In the genomic region with DNA sequence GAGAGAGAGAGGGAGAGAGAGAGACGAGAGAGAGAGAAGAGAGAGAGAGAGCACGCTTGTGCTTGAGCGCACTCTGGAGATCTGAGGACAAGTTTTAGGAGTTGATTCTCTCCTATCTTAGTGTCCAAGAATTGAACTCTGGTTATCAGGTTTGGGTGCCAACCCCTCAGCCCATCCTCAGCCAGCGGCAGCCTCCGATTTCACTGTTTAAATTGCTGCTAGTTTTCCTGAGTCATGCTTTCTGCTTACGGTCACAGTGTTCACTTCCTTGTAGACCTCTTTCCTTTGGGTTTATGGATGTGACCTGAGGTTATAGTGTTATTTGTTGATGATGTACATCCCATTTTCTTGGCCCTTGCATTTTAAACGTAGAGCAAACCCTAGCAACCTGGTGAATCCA, we compare ENCODE assay signal across 8 mouse cellular contexts. TPM values are rescaled to one million over a fixed set of nuclear protein-coding genes. Genes with fewer than 3 reads are reported as not detected.
DNase-seq lines count a peak whose midpoint lies in the region; ATAC-seq lines count a peak whose summit lies in the region.

No protein-coding gene starts in this region.

- WGBS in midbrain, embryonic 10.5 days, result 80% methylated on average over 7 of the region's 7 CpGs
- 84% methylated on average over 7 of the region's 7 CpGs for WGBS in midbrain, embryonic 11.5 days
- 77% methylated on average over 7 of the region's 7 CpGs for WGBS in embryonic facial prominence, embryonic 13.5 days
- 86% methylated on average over 7 of the region's 7 CpGs for WGBS in limb, embryonic 13.5 days
- WGBS in neural tube, embryonic 15.5 days, result 83% methylated on average over 7 of the region's 7 CpGs

- no peak overlapping the region for H3K27ac ChIP-seq in midbrain, embryonic 10.5 days (replicated peaks)
- H3K27ac ChIP-seq in midbrain, embryonic 11.5 days (ENCODE audit: low read depth, low read length), result no peak overlapping the region
- no peak overlapping the region for H3K27ac ChIP-seq in embryonic facial prominence, embryonic 13.5 days
- no peak overlapping the region for H3K27ac ChIP-seq in limb, embryonic 13.5 days
- H3K27ac ChIP-seq in neural tube, embryonic 15.5 days (replicated peaks), result no peak overlapping the region

- H3K4me3 ChIP-seq in midbrain, embryonic 10.5 days, result peak overlapping the region; percentile 97
- H3K4me3 ChIP-seq in midbrain, embryonic 11.5 days (ENCODE audit: low read depth, low read length), result no peak overlapping the region
- 0 out of 2 replicates have a peak overlapping the region, but pooled peaks have one; percentile 12 for H3K4me3 ChIP-seq in embryonic facial prominence, embryonic 13.5 days
- peak overlapping the region; percentile 21; the same call in 1 of the 2 replicates for H3K4me3 ChIP-seq in limb, embryonic 13.5 days
- H3K4me3 ChIP-seq in neural tube, embryonic 15.5 days (replicated peaks), result no peak overlapping the region

- ATAC-seq in midbrain, embryonic 11.5 days (ENCODE audit: low FRiP score), result no peak
- ATAC-seq in embryonic facial prominence, embryonic 13.5 days (ENCODE audit: insufficient number of reproducible peaks, insufficient read depth, low FRiP score, low TSS enrichment, low read depth), result no peak
- ATAC-seq in limb, embryonic 13.5 days (ENCODE audit: low FRiP score, low read depth), result no peak
- ATAC-seq in neural tube, embryonic 15.5 days (ENCODE audit: low FRiP score), result no peak

- H3K4me1 ChIP-seq in midbrain, embryonic 10.5 days, result peaks cover 38% of the 10 kb centered on the region
- peaks cover 16% of the 10 kb centered on the region for H3K4me1 ChIP-seq in midbrain, embryonic 11.5 days (ENCODE audit: control insufficient read depth, insufficient read depth, low read length)
- H3K4me1 ChIP-seq in embryonic facial prominence, embryonic 13.5 days, result peaks cover 30% of the 10 kb centered on the region
- peaks cover 20% of the 10 kb centered on the region for H3K4me1 ChIP-seq in limb, embryonic 13.5 days
- H3K4me1 ChIP-seq in neural tube, embryonic 15.5 days, result peaks cover 45% of the 10 kb centered on the region

- H3K4me2 ChIP-seq in midbrain, embryonic 11.5 days, result no peak overlapping the region
- H3K4me2 ChIP-seq in embryonic facial prominence, embryonic 13.5 days, result peak overlapping the region; percentile 91
- H3K4me2 ChIP-seq in limb, embryonic 13.5 days (replicated peaks), result peak overlapping the region; percentile 96
- peak overlapping the region; percentile 82 for H3K4me2 ChIP-seq in neural tube, embryonic 15.5 days

- no peaks in the 10 kb centered on the region for H3K9me3 ChIP-seq in midbrain, embryonic 10.5 days (replicated peaks)
- H3K9me3 ChIP-seq in midbrain, embryonic 11.5 days (ENCODE audit: control insufficient read depth, low read length), result no peaks in the 10 kb centered on the region
- H3K9me3 ChIP-seq in embryonic facial prominence, embryonic 13.5 days, result no peaks in the 10 kb centered on the region
- H3K9me3 ChIP-seq in limb, embryonic 13.5 days, result no peaks in the 10 kb centered on the region
- H3K9me3 ChIP-seq in neural tube, embryonic 15.5 days (replicated peaks), result no peaks in the 10 kb centered on the region

- peaks cover 9% of the 10 kb centered on the region for H3K36me3 ChIP-seq in midbrain, embryonic 10.5 days
- H3K36me3 ChIP-seq in midbrain, embryonic 11.5 days (ENCODE audit: control insufficient read depth, insufficient read depth, low read length), result no peaks in the 10 kb centered on the region
- H3K36me3 ChIP-seq in embryonic facial prominence, embryonic 13.5 days, result peaks cover 14% of the 10 kb centered on the region
- H3K36me3 ChIP-seq in limb, embryonic 13.5 days, result peaks cover 10% of the 10 kb centered on the region
- peaks cover 4% of the 10 kb centered on the region; the same call in 1 of the 2 replicates for H3K36me3 ChIP-seq in neural tube, embryonic 15.5 days

- no peak overlapping the region for H3K9ac ChIP-seq in midbrain, embryonic 11.5 days (ENCODE audit: low read length)
- peak overlapping the region; percentile 44 for H3K9ac ChIP-seq in embryonic facial prominence, embryonic 13.5 days
- no peak overlapping the region for H3K9ac ChIP-seq in limb, embryonic 13.5 days
- peak overlapping the region; percentile 26; the same call in 1 of the 2 replicates for H3K9ac ChIP-seq in neural tube, embryonic 15.5 days (replicated peaks)

- no peak for DNase-seq in midbrain, embryonic 10.5 days (ENCODE audit: low spot score)
- DNase-seq in midbrain, embryonic 11.5 days (ENCODE audit: low spot score, missing footprints), result no peak
- DNase-seq in urinary bladder, postnatal 36 days (ENCODE audit: low spot score in 2 of 2), result no peak
- DNase-seq in spleen, postnatal 10 days (ENCODE audit: low spot score in 2 of 2), result no peak
- no peak for DNase-seq in right cerebral cortex, postnatal 4 days

- H3K27me3 ChIP-seq in midbrain, embryonic 10.5 days (ENCODE audit: low read depth, poor library complexity, severe bottlenecking), result no peaks in the 10 kb centered on the region
- H3K27me3 ChIP-seq in midbrain, embryonic 11.5 days (ENCODE audit: control insufficient read depth, insufficient read depth, low read length), result no peaks in the 10 kb centered on the region
- H3K27me3 ChIP-seq in embryonic facial prominence, embryonic 13.5 days, result no peaks in the 10 kb centered on the region
- no peaks in the 10 kb centered on the region for H3K27me3 ChIP-seq in limb, embryonic 13.5 days
- no peaks in the 10 kb centered on the region for H3K27me3 ChIP-seq in neural tube, embryonic 15.5 days (replicated peaks)

RNA-seq across cellular contexts. Expression of a gene that starts 29.8 kb away (rescaled TPM):
- polyA plus RNA-seq in midbrain, embryonic 10.5 days (2016; fragmentation: Nextera tagmentation; extraction: Ambion mirVana), result 51.8 and 54.8 TPM in 2 replicates
- 63.6 and 79.2 TPM in 2 replicates for polyA plus RNA-seq in midbrain, embryonic 11.5 days (2014; fragmentation: Nextera tagmentation; extraction: Ambion mirVana)
- polyA plus RNA-seq in embryonic facial prominence, embryonic 13.5 days (2015; fragmentation: Nextera tagmentation; extraction: Ambion mirVana), result 75.3 and 76.1 TPM in 2 replicates
- polyA plus RNA-seq in limb, embryonic 13.5 days (2015; fragmentation: Nextera tagmentation; extraction: Ambion mirVana), result 75.6 and 78.3 TPM in 2 replicates
- polyA plus RNA-seq in neural tube, embryonic 15.5 days (2015; fragmentation: Nextera tagmentation; extraction: Ambion mirVana), result 79.0 and 82.5 TPM in 2 replicates

RNA-seq across cellular contexts. Expression of a gene that starts 29.8 kb away (rescaled TPM):
- 32.3 and 38.5 TPM in 2 replicates for polyA plus RNA-seq in midbrain, embryonic 10.5 days (2016; fragmentation: Nextera tagmentation; extraction: Ambion mirVana)
- 18.1 and 18.8 TPM in 2 replicates for polyA plus RNA-seq in midbrain, embryonic 11.5 days (2014; fragmentation: Nextera tagmentation; extraction: Ambion mirVana)
- 29.1 and 29.4 TPM in 2 replicates for polyA plus RNA-seq in embryonic facial prominence, embryonic 13.5 days (2015; fragmentation: Nextera tagmentation; extraction: Ambion mirVana)
- 22.8 and 28.0 TPM in 2 replicates for polyA plus RNA-seq in limb, embryonic 13.5 days (2015; fragmentation: Nextera tagmentation; extraction: Ambion mirVana)
- polyA plus RNA-seq in neural tube, embryonic 15.5 days (2015; fragmentation: Nextera tagmentation; extraction: Ambion mirVana), result 41.2 and 43.9 TPM in 2 replicates

RNA-seq across cellular contexts. Expression of a gene that starts 29.9 kb away (rescaled TPM):
- polyA plus RNA-seq in midbrain, embryonic 10.5 days (2016; fragmentation: Nextera tagmentation; extraction: Ambion mirVana), result 144 and 166 TPM in 2 replicates
- 114 and 122 TPM in 2 replicates for polyA plus RNA-seq in midbrain, embryonic 11.5 days (2014; fragmentation: Nextera tagmentation; extraction: Ambion mirVana)
- 122 and 130 TPM in 2 replicates for polyA plus RNA-seq in embryonic facial prominence, embryonic 13.5 days (2015; fragmentation: Nextera tagmentation; extraction: Ambion mirVana)
- 118 and 119 TPM in 2 replicates for polyA plus RNA-seq in limb, embryonic 13.5 days (2015; fragmentation: Nextera tagmentation; extraction: Ambion mirVana)
- polyA plus RNA-seq in neural tube, embryonic 15.5 days (2015; fragmentation: Nextera tagmentation; extraction: Ambion mirVana), result 77.3 and 94.5 TPM in 2 replicates

Comparison
In these comparisons a context has a peak if more than half of its experiments do, and no peak if none do; other contexts are left out.
1. H3K4me3 ChIP-seq: peak in midbrain, embryonic 10.5 days (single experiment), embryonic facial prominence, embryonic 13.5 days (single experiment) and limb, embryonic 13.5 days (single experiment); none in midbrain, embryonic 11.5 days (single experiment) and neural tube, embryonic 15.5 days (single experiment).
2. H3K9ac ChIP-seq: peak in embryonic facial prominence, embryonic 13.5 days (single experiment) and neural tube, embryonic 15.5 days (single experiment); none in midbrain, embryonic 11.5 days (single experiment) and limb, embryonic 13.5 days (single experiment).